Mouse (Mus musculus): Measurements from ENCODE around the gene Nprl2.

DNA sequence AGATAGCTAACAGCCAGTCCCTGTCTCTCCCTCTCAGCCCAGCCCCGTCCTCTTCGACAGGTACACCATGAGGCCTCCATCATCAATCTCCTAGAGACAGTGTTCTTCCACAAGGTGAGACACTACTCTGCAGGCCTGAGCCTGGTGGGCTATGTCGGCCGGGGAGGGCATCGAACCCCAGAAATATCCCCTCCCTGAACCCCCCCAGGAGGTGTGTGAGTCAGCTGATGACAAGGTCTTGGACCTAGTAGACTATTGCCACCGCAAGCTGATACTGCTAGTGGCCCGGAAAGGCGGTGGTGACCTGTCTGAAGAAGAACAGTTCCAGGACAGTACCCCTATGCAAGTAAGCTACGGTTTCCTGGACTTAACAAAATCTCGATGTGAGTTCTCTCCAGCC, 6.8 kb downstream of the Nprl2 start:
- TF ChIP-seq CTCF (IDR thresholded peaks at IDR 0.05; ENCODE audit: low read depth) (no peak), EP300 (IDR thresholded peaks at IDR 0.05; ENCODE audit: low read depth) (no peak)
